In genomic region chr17:83985916-83986578, GRCm38 (mm10) we compare ENCODE assay signal across 7 mouse cellular contexts.
DNase-seq lines count a peak whose midpoint lies in the region; ATAC-seq and TF ChIP-seq lines count a peak whose summit lies in the region.

No protein-coding gene starts in this region.

- H3K9me3 ChIP-seq in limb, embryonic 15.5 days: no peaks in the 10 kb centered on the region
- H3K9me3 ChIP-seq in stomach, embryonic 15.5 days: no peaks in the 10 kb centered on the region

- DNase-seq in thymus, adult 2 months: peak; percentile 32
- DNase-seq in thymus, postnatal 36 days: no peak
- DNase-seq in heart, adult 2 months: peak; percentile 49 to 55
- no peak for DNase-seq in adrenal gland, postnatal 36 days
- no peak for DNase-seq in urinary bladder, adult 2 months (ENCODE audit: low spot score)

- H3K4me3 ChIP-seq in thymus, adult 2 months (ENCODE audit: control insufficient read depth, insufficient read depth, low read length): 0 out of 2 replicates have a peak overlapping the region, but pooled peaks have one; percentile 2
- no peak overlapping the region for H3K4me3 ChIP-seq in heart, adult 2 months
- no peak overlapping the region for H3K4me3 ChIP-seq in limb, embryonic 15.5 days
- H3K4me3 ChIP-seq in stomach, embryonic 15.5 days (replicated peaks): no peak overlapping the region

- no peak for ATAC-seq in limb, embryonic 15.5 days (ENCODE audit: insufficient number of reproducible peaks, low FRiP score, low TSS enrichment, low read depth)
- no peak for ATAC-seq in stomach, embryonic 15.5 days (ENCODE audit: insufficient read depth, low FRiP score, low read depth)

- no peaks in the 10 kb centered on the region for H3K36me3 ChIP-seq in thymus, adult 2 months (ENCODE audit: control insufficient read depth, insufficient read depth, low read length)
- H3K36me3 ChIP-seq in heart, adult 2 months (ENCODE audit: control insufficient read depth, insufficient read depth, low read length): peaks cover 10% of the 10 kb centered on the region
- no peaks in the 10 kb centered on the region for H3K36me3 ChIP-seq in limb, embryonic 15.5 days
- no peaks in the 10 kb centered on the region for H3K36me3 ChIP-seq in stomach, embryonic 15.5 days

- peaks cover 52% of the 10 kb centered on the region for H3K4me1 ChIP-seq in thymus, adult 2 months (replicated peaks; ENCODE audit: control insufficient read depth, insufficient read depth, low read length)
- H3K4me1 ChIP-seq in heart, adult 2 months (ENCODE audit: control insufficient read depth, insufficient read depth, low read length): peaks cover 62% of the 10 kb centered on the region
- peaks cover 95% of the 10 kb centered on the region for H3K4me1 ChIP-seq in limb, embryonic 15.5 days
- H3K4me1 ChIP-seq in stomach, embryonic 15.5 days: peaks cover 67% of the 10 kb centered on the region

- TF ChIP-seq CTCF in thymus, adult 2 months (IDR thresholded peaks at IDR 0.05; ENCODE audit: borderline replicate concordance, control insufficient read depth, extremely low read depth, insufficient read depth, low read length, poor library complexity): no peak
- no peak for TF ChIP-seq CTCF in heart, adult 2 months (IDR thresholded peaks at IDR 0.05)

- no peaks in the 10 kb centered on the region for H3K27me3 ChIP-seq in thymus, adult 2 months (ENCODE audit: control insufficient read depth, insufficient read depth, low read length)
- H3K27me3 ChIP-seq in heart, adult 2 months (ENCODE audit: control insufficient read depth, insufficient read depth, low read length): no peaks in the 10 kb centered on the region
- no peaks in the 10 kb centered on the region for H3K27me3 ChIP-seq in limb, embryonic 15.5 days
- H3K27me3 ChIP-seq in stomach, embryonic 15.5 days (replicated peaks): no peaks in the 10 kb centered on the region

- 11% methylated on average over 15 of the region's 15 CpGs for WGBS in thymus, adult 2 months
- 39% methylated on average over 15 of the region's 15 CpGs for WGBS in heart, adult 2 months
- 44% methylated on average over 15 of the region's 15 CpGs for WGBS in limb, embryonic 15.5 days
- WGBS in stomach, embryonic 15.5 days: 55% methylated on average over 15 of the region's 15 CpGs

- no peaks in the 10 kb centered on the region for H3K79me2 ChIP-seq in heart, adult 2 months (replicated peaks; ENCODE audit: control insufficient read depth, insufficient read depth, low read length)

- peak overlapping the region; percentile 38; the same call in 1 of the 2 replicates for H3K27ac ChIP-seq in thymus, adult 2 months (ENCODE audit: control insufficient read depth, insufficient read depth, low read length)
- H3K27ac ChIP-seq in heart, adult 2 months: peak overlapping the region; percentile 95
- H3K27ac ChIP-seq in limb, embryonic 15.5 days: peak overlapping the region; percentile 83
- peak overlapping the region; percentile 49 for H3K27ac ChIP-seq in stomach, embryonic 15.5 days

- no peak for TF ChIP-seq EP300 in heart, adult 2 months (IDR thresholded peaks at IDR 0.05; ENCODE audit: insufficient read depth, low read depth, low read length)

- no peak for TF ChIP-seq POLR2A in thymus, adult 2 months (IDR thresholded peaks at IDR 0.05; ENCODE audit: control insufficient read depth, extremely low read depth, insufficient read depth, low read length, poor library complexity)
- TF ChIP-seq POLR2A in heart, adult 2 months (IDR thresholded peaks at IDR 0.05; ENCODE audit: insufficient read depth, low read depth, low read length): no peak

- no peak overlapping the region for H3K4me2 ChIP-seq in limb, embryonic 15.5 days
- no peak overlapping the region for H3K4me2 ChIP-seq in stomach, embryonic 15.5 days

- H3K9ac ChIP-seq in heart, adult 2 months (ENCODE audit: low read depth, low read length): no peak overlapping the region; the same call in 1 of the 2 replicates
- no peak overlapping the region for H3K9ac ChIP-seq in limb, embryonic 15.5 days
- H3K9ac ChIP-seq in stomach, embryonic 15.5 days: no peak overlapping the region

- intact Hi-C loops in heart, adult 2 months (cut with DNase I): no loop called here

Comparison
In these comparisons a context has a peak if more than half of its experiments do, and no peak if none do; other contexts are left out.
1. DNase-seq: peak in thymus, adult 2 months (single experiment) and heart, adult 2 months (2 of 2); none in thymus, postnatal 36 days (0 of 2), adrenal gland, postnatal 36 days (0 of 2) and urinary bladder, adult 2 months (single experiment).
2. H3K27ac ChIP-seq: peak in every context shown above with its lines; median percentile 95 in heart, adult 2 months; 83 in limb, embryonic 15.5 days; 49 in stomach, embryonic 15.5 days; 38 in thymus, adult 2 months.